Mouse (Mus musculus): Measurements from ENCODE around the gene Tvp23a.

Tvp23a gene

DNA sequence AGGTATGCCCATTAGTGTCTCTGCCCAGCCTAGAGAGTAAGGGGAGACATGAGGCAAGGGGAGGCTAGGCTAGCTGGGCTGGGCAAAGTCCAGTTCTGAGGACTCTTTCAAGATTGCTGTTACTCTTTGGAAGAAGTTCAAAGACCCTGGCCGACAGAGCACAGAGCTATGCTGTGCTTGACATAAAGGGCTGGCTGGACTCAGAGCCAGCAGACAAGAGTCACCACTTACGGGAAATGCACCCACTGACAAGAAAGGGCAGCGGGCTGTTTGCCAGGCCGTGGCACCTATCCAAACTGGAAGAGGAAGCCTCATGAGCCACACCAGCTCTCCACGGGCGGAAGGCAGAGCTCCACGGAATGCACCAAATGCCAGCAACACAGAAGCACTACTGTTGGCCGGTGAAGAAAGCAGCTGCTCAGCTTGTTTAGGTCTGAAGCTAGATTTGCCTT is 5.3 kb upstream of the Tvp23a start:
- peak; percentile 66 to 80 for DNase-seq

DNA sequence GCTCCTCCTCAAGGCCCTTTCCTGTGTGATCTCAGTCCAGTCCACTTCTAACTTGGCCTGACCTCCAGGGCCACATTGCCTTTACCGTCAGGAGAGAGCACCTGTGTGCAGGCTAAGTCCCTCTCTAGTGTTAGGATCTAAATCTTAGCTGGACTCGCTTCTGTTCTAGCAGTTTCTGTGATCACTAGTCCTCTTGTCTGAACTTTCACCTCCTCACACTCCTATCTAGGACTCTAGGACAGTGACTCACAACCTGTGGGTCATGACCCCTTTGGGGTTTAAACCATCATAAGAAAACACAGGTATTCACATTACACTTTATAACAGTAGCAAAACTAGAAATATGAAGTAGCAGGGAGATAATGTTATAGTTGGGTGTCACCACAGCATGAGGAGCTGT is 4.7 kb upstream of the Tvp23a start:
- no peak for DNase-seq

DNA sequence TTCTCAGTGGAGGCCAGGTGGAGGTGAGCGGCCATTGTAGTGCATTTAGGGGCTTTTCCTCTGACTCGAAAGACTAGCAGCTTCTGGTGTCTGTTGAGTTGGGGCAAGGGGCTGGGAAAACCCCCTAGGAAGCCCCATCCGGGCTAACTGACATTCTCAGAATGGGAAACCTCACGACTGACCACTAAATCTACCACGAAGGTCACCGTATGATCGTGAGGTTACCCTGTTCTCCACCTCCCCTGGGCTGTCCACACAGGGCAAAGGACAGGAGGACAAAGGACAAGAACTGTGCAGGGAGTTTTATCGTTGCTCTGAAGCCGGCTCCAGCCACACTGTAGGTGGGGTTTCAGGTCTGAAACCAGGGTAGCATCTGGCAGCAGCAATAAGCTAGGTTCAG is 1.8 kb upstream of the Tvp23a start:
- DNase-seq = no peak

DNA sequence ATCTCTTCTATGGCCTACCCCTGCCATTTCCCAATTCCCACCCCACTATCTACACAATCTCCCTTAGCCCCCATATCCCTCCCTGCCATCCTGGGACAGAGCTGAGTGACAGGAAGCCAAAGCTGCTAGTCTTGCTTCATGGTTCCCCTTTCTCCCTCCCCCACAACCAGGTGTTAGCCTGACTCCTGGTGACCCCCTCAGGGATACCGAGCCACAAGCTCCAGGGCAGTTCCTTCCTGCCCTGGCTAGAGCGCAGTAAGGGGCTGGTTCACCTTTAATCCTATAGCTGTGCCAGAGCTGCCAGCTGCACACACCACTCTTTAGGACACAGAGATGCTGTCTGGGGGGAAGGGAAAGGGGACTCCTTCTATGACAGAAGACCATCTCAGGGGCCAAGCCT is 619 bp upstream of the Tvp23a start:
- peak in 1 of 2 experiments; percentile 7 for DNase-seq

DNA sequence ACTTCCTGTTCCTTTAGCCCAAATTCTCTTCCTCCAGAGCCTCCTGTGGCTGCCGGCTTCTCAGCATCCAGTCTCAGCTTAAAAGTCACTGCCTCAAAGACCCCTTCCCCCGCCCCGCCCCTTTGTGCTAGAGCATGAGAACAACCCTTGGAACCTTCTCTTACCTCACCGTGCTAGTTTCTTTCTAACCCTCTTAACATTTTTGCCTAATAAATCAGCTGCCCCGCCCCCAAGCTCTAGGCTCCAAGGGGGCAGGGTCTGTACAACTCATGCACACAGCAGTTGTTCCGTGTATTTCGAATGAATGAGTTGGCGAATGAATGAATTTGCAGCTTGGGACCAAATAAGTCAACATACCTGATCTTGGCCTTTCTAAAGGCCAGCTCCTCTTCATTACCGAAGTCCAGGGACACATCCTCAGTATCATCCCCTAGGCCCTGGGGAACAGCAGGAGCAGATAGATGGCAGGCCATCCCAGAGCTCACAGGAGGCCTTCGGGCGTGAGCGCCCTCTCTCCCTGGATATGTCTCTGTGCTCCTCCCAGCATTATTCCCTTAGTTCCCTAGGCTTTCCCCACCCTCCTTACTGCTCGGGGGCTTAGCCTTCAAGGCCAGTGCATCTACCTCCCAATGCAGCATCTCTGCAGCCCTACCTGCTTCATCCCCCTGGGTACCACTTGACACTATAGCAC is 444 bp downstream of the Tvp23a start:
- peak in 1 of 2 experiments; percentile 11 for DNase-seq

DNA sequence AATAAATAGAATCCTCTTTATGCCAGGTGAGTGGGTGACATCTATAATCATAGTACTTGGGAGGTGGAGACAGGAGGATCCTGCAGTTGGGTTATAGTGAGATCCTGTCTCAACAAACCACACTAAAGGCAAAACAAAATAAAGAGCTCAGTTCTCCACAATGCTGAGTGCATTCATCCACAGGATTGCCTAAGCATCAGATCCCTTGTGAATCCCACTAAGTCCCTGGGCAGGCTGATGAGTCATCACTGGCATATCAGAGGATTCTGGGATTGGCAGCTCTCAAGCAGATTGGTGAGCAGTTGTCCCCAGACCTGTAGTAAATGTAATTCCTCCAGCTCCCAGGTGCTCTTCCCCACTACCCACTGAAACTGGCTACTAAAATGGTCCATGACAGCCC is 3.4 kb downstream of the Tvp23a start:
- no peak for DNase-seq

DNA sequence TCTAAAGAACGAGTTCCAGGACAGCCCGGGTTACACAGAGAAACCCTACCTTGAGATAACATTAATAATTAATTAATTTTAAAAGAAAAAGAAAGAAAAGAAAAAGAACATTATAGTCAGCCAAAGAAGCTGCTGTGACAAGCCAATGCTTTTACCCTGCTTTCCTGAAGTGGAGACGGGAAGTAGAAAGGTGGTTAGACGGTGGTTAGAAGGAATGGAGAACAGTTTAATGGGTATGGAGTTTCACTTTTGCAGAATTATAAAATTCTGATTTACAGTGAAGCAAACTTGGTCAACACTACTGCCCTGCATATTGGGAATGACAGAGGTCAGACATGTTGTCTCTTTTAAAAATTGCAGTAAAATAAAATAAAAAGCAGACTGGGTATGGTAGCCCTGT is 5.4 kb downstream of the Tvp23a start:
- no peak for DNase-seq

DNA sequence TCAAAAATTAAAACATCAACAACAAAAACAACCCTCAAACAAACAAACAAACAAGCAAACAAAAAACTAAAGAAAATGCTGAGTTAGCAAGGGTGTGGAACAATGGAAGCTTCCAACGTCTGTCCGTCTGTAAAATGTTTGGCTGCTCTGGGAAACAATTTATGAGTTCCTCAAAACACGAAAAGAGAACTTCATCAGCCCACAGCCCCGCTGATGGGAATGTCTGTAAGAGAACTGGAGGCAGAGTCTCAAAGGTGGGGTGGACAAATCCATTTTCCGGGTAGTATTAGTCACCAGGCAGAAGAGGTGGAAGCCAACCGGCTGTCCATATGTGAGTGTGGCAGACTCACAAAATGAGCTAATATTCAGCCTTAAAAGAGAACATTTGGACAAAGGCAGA is 5.8 kb downstream of the Tvp23a start:
- DNase-seq = no peak

DNA sequence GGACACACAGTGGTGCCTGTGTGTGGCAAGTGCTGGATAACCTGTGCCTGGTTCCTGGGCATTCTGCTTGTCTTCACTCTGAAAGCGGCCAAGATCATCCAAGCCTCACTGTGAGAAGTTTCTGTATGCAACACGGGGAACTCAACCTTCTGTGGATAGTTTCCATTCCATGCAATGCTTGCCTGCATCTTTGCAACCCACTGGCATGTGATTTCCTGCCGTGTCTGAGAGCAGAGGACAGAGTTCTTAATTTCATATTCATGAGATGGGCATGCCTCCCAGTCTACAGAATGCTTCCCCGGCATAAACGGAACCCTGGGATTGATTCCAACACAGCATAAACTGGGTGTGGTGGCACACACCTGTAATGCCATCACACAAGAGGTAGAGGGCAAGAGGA is 9.1 kb downstream of the Tvp23a start:
- no peak for DNase-seq

DNA sequence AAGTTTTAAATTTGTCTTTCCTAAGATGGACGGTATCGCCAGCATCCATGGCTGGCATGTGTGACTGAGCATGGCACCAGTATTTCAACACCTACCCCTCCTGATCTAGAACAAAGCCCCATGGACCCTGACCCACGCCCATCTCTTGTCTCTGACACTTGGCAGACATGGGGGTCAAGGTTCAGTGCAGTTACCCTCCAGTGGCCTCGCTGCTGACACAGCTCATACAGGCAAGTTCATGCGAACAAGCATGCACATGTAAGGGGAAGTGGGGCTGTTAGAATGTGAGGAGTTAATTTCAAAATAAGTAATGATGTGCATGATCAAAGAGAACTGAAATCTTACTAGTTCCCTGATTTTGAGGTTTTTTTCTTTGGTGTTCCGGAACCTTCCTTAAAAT is 11.0 kb downstream of the Tvp23a start:
- no peak for DNase-seq

DNA sequence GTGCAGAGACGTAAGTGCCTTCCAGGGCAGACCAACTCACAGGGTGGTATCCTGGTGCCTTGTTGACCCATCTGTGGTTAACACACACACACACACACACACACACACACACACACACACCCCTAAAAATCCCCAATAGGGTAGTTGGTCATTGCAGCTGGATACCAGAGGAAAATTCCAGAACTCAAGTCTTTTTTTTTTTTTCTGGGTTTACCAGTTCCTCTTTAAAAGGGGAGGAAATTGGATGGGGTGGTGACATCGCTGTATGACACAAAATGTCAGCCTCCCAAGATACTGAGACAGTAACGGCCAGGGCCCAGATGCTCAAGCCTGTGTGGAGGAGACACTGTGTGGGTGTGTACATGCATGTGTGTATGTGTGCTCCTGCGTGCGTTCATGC is 13.8 kb downstream of the Tvp23a start:
- no peak for DNase-seq

DNA sequence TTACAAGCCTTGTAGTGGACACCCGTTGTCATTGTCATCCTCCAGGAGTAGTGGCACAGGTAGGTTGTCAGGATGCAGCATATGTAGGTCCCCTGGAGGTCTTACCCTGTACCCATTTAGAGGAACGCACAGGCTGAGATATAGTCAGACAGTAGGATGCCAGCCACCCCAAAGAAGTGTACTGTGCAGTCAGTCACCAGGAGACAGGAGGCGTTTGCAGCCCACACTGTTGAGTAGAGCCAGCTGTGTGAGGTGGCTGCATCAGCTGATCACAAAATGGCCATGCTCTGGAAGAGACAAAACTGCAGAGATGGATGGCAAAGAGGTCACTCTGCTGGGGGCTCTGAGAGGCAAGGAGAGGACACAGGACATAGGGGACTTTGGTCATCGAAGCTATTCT is 14.8 kb downstream of the Tvp23a start:
- DNase-seq = no peak

DNA sequence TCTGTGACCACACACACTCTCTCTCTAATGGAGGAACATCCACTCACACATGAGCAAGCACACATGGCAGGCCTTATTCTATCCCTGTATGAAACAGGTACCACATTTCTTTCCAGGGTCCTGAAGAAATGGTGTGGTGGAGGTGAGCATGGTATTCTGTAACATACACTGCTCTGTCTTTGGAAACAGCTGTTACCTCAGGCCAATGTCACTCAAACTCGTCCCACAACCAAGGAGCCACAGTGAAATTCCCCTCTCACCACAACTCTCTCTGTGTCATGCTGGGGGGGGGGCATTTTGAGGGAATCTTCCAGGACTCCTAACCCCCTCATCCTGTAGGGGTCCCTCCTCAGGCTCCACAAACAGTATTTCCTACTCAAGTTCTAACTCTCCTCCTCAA is 15.3 kb downstream of the Tvp23a start:
- DNase-seq = no peak

DNA sequence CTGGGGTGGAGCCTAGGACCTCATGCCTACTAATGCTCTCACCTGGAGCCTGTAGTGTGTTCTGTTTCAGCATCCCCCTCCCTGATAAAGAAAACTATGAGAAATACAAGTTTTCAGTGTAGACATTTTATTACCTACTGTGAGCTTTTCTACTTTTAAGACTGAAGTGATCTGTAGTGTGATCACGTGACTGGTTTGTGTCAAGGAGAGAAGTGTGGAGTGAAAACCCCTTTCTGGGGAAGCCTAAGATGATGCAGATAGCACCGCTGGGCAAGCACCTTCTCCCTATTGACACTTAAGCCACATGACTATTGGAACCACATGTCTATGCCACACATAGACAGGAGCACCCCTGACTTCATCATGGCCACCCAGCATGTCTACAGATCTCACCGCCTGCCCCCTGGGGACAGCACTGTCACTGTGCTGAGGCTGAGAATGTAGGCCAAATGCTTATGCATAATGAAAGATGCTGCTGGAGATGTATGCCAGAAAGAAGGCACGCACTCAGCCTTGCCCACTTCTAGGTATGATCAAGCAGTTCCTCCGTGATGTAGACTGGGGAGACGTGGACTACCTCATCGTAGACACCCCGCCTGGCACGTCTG is 26.6 kb downstream of the Tvp23a start:
- DNase-seq = no peak

DNA sequence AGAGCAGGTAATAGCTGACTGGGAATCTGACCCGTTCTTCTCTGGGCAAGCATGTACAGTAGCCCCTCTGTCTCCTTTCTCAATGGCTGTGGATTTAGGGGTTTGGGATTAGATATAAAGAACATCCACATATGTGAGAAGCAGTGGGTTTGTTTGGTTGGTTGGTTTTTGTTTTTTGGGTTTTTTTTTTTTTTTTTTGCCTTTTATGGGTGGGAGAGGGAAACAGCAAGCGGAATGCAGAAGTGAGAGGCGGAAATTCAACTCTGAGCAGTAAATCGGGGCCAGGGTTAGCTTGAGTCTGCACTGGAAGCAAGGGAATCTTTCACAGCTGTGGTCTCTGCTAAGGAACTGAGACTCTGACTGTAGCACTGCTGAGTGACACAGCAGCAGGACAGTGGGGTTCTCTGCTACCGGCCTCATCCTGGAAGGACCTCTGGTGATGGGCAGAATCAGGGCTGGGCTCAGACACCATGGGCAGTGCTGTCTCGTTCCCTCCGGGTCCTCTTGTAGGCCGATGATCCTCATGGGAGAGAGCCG is 29.4 kb downstream of the Tvp23a start:
- DNase-seq = no peak

DNA sequence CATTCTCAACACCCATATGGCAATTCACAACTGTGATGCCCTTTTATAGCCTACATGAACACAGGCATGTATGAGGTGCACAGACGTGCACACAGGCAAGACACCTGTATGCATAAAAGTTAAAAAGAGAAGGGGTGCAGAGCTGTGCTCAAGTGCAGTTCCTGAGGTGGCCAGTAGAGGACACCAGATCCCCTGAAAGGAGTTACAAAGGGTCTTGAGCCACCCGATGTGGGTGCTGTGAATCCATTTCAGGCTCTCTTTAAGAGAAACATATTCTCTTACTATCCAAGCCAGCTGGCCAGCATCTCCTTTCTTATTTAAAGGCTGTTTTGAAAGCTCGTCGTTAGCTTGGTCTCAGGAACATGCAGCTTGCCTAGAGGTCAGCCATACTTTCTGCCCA is 30.3 kb downstream of the Tvp23a start:
- peak in 1 of 2 experiments; percentile 34 for DNase-seq

DNA sequence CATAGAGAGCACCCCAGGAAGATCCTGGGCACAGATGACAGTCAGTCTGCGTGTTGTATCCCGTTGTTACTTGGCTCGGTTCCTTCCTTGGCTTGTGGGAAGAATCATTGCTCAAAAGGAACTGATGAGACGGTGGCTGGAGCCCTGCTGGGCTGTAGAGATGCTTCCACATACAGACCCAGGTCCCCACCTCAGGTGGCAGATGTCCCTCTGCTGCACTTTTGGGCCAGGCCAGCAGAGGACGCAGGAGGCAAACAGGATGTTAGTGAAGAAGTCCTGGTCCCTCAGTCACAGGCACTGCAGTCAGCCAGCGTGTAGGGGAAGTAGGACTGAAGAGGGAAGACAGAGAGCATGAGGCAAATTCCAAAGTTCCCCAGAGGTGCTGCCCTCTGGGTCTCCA is 31.2 kb downstream of the Tvp23a start:
- DNase-seq = peak; percentile 88 to 90

DNA sequence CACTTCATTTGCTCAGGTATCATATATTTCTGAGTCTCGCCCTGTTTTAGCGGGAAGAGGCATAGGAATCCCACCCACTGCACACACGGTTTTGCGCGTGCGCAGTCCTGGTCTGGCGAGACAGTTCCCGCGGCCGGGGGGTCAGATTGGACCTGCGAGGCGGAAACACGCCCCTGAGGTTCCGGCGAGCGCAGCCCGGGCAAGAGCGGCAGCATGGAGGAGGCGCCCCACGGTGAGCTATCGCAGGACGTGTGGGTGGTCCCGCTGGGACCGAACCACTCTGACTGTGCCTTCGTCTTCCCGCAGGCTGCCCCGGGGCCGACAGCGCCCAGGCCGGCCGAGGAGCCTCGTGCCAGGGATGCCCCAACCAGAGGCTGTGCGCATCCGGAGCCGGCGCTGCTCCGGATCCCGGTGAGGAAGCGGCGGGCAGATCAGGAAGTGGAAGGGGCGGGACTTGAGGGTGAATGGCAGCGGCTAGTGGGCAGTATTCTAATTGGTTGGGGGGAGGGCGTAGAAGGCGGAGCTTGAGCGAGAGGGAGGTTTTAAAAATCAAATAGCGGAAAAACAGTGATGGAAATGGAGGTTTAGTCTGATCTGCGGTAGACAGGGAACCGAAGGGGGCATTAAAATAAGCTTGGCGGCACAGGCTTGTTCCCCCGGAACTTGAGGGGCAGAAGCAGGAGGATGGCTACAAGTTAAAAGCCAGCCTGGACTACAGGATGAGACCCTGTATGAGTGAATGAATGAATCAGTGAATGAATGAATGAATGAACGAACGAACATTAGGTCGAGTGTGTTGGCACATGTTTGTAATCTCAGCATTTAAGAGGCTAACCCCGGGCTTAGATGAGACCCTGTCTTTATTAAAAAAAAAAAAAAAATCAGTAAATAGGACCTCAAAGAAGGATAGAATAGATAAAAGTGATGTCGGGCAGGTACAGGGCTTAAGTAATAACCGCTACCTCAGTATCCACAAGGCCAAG is 35.1 kb downstream of the Tvp23a start, which contains the start of gene Nubp1:
TSS of gene Nubp1 (plus strand) at position 185 of the 983 bp plus-strand sequence.
- DNase-seq = peak; percentile 97 to 98

DNA sequence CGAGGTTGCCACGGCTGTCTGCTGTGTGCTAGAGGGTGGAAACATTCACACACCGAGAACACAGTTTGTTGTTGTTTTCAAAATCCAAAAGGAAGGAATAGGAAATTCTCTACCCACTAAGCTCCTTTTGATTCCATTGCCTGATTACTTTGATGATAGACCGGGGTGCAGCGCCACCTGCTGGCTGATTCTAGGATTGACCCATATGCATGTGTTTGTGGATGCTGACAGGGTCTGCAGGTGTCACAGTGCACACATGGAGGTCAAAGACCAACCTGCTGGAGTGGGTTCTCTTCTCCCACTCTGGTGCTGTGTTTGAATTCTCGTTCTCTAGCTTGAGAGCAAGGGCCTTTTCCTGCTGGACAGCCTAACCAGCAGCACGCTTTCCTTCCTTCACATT is 48.0 kb downstream of the Tvp23a start:
- DNase-seq = peak; percentile 89 to 91

DNA sequence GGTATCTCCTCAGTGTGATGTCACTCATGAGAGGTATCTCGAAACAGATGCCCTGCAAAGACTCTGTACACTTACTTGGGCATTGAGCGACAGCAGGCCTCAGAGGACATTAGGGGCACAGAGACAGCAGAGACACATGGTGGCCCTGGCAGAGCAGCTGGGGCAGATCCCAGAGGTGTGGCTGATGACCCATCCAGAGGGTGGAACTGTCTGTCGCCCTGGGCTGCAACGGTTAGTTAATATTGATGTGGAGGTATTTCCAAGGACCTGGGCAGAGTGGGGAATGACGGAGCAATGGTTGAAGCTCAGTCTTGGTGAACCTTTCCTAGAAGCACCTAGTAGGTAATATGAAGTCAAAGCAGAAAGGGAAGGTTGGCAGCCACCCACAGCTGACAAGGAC is 48.4 kb downstream of the Tvp23a start:
- no peak for DNase-seq

DNA sequence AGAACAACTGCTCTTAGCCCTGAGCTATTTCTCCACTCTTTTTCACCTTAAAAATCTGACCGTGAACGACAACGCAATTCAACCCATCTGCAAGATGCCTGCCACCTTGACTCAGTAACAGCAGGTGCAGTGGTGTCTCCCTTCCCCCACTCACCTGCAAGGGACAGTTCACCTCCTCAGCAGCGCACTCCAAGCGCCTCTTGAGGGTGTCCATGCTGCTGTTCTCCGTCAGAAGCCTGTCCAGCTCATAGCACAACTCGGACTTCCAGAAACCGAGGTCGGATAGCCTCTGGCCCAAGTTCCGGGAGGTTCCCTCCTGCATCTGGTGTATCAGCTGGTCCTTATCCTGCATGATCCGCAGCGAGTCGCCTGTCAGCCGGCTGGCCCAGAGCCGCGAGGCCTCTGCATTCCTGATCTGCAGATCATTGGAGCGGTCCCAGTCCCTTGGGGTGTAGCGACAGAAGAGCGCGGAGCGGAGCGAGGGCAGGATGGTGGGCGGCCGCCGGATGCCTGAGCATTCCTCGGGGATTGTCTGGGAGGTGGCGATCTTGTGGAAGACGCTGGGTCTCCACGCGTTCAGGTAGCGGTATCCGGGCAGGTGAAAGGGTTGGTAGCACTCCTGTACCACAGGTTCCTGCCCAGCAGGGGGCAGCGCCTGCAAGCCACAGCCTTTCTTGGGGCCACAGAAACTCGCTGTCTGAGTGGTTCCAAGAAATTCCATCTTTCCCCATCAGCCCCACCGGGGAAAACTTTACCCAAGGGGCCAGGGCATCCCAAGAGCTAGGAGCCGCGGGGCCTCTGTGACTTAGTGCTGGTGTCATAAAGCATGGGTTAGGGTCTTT is 52.2 kb downstream of the Tvp23a start, which contains the start of gene Tekt5:
TSS of gene Tekt5 (minus strand) at position 792 of the 842 bp plus-strand sequence.
- peak; percentile 68 to 80 for DNase-seq

DNA sequence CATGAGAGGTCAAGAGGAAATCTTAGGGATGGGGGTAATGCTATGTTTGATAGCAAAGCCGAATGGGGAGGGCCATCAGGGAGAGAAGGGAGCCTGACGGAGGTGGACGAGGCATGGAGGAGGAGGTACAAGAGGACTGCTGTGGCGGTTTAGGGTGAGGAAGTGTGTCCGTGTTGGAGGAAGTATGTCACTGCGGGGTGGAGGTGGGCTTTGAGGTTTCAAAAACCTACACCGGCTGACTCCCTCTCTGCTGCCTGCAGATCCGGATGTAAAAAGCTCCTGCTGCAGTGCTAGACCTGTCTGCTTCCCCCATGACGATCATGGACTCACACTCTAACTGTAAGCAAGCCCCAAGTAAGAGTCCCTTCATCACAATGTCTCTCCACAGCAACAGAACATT is 54.6 kb downstream of the Tvp23a start:
- DNase-seq = no peak

Measured in cerebellum, postnatal 25 days (tissue).